Mouse (Mus musculus): Measurements from ENCODE around the gene Slc6a8. TPM values are rescaled to one million over a fixed set of nuclear protein-coding genes. Genes with fewer than 3 reads are reported as not detected.

Gene Slc6a8
- total and polyA plus RNA-seq, 3 experiments, result 2.1 to 9.9 (median 4.1) TPM

- TF ChIP-seq GATA2 (IDR thresholded peaks at IDR 0.05; ENCODE audit: borderline replicate concordance, low read depth, low read length) (no peak), POLR2AphosphoS5 (IDR thresholded peaks at IDR 0.05; ENCODE audit: insufficient replicate concordance, low read depth, low read length) (no peak), CTCF (IDR thresholded peaks at IDR 0.05; ENCODE audit: low read depth, low read length) (peak; percentile 25), TAL1 (conservative IDR thresholded peaks at IDR 0.05; ENCODE audit: low read depth, low read length) (no peak), GATA1 (IDR thresholded peaks at IDR 0.05; ENCODE audit: borderline replicate concordance, low read length) (no peak)
- DNase-seq (ENCODE audit: low spot score) (no peak), ATAC-seq (ENCODE audit: extremely low read depth, insufficient number of reproducible peaks, low FRiP score, poor library complexity, severe bottlenecking) (no peak)
- Histone ChIP-seq H3K36me3 (replicated peaks) (peaks cover 92% of the 10 kb centered on the region), H3K4me1 (ENCODE audit: insufficient read depth, low read depth, low read length) (no peaks in the 10 kb centered on the region), H3K4me3 (ENCODE audit: low read depth, low read length) (no peak overlapping the region), H3K9me3 (replicated peaks) (no peaks in the 10 kb centered on the region), H3K27me3 (ENCODE audit: insufficient read depth, low read length) (no peaks in the 10 kb centered on the region)
Observed at GRCm38 (mm10) chrX:73690917-73691629, 18.1 kb downstream of the Slc6a8 start.

- TF ChIP-seq GATA2 (IDR thresholded peaks at IDR 0.05; ENCODE audit: borderline replicate concordance, low read depth, low read length), result no peak
- TF ChIP-seq POLR2AphosphoS5 (IDR thresholded peaks at IDR 0.05; ENCODE audit: insufficient replicate concordance, low read depth, low read length), result no peak
- no peak for TF ChIP-seq CTCF (IDR thresholded peaks at IDR 0.05; ENCODE audit: low read depth, low read length)
- no peak for TF ChIP-seq GATA1 (IDR thresholded peaks at IDR 0.05; ENCODE audit: borderline replicate concordance, low read length)
- TF ChIP-seq TAL1 (conservative IDR thresholded peaks at IDR 0.05; ENCODE audit: low read depth, low read length), result no peak
- no peaks in the 10 kb centered on the region for H3K27me3 ChIP-seq (ENCODE audit: insufficient read depth, low read length)
- H3K4me1 ChIP-seq (ENCODE audit: insufficient read depth, low read depth, low read length), result no peaks in the 10 kb centered on the region
- H3K4me3 ChIP-seq (ENCODE audit: low read depth, low read length), result no peak overlapping the region
- no peaks in the 10 kb centered on the region for H3K9me3 ChIP-seq (replicated peaks)
- ATAC-seq (ENCODE audit: extremely low read depth, insufficient number of reproducible peaks, low FRiP score, poor library complexity, severe bottlenecking), result no peak
- no peak for DNase-seq (ENCODE audit: low spot score)
- H3K36me3 ChIP-seq (replicated peaks), result peaks cover 61% of the 10 kb centered on the region
Observed at GRCm38 (mm10) chrX:73700472-73700871, 27.5 kb downstream of the Slc6a8 start.

DNA sequence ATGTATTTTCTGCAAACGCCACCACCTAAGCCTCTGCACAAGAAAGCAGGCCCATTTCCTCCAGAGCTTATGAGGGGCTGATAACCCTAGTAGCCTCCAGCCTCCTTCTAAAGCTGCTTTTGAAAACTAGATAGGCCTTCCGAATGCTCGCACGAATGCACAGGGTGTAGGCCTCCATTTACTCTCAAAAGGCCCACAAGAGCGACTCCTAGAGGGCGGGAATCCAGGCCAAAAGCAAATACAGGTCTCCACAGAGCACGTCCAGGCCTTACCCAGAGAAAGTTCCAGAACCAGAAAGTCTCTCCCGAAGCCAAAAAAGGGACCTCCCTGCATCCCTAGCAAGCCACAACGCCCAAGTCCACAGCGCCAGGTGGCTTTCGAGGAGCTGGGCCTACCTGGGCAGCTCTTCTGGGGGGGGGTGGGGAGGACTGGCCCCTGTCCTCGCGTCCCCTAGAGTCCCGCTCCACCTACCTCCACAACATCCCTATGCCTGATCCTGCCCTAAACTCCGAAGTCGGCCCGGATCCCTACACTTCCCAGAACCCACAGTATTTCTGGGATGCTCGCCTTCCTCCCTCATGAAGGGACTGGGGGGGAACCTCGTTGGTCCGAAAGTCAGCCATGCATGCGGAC lies 42.6 kb downstream of the Slc6a8 start:
- Histone ChIP-seq H3K4me1 (ENCODE audit: insufficient read depth, low read depth, low read length) (peaks cover 33% of the 10 kb centered on the region), H3K9me3 (replicated peaks) (no peaks in the 10 kb centered on the region), H3K4me3 (ENCODE audit: low read depth, low read length) (peak overlapping the region; percentile 76), H3K27me3 (ENCODE audit: insufficient read depth, low read length) (no peaks in the 10 kb centered on the region), H3K36me3 (replicated peaks) (peaks cover 38% of the 10 kb centered on the region)
- no peak for TF ChIP-seq GATA1 (IDR thresholded peaks at IDR 0.05; ENCODE audit: borderline replicate concordance, low read length)
- TF ChIP-seq GATA2 (IDR thresholded peaks at IDR 0.05; ENCODE audit: borderline replicate concordance, low read depth, low read length), result no peak
- TF ChIP-seq CTCF (IDR thresholded peaks at IDR 0.05; ENCODE audit: low read depth, low read length), result no peak
- TF ChIP-seq POLR2AphosphoS5 (IDR thresholded peaks at IDR 0.05; ENCODE audit: insufficient replicate concordance, low read depth, low read length), result no peak
- no peak for TF ChIP-seq TAL1 (conservative IDR thresholded peaks at IDR 0.05; ENCODE audit: low read depth, low read length)
- ATAC-seq (ENCODE audit: extremely low read depth, insufficient number of reproducible peaks, low FRiP score, poor library complexity, severe bottlenecking) (no peak), DNase-seq (ENCODE audit: low spot score) (peak; percentile 4)

DNA sequence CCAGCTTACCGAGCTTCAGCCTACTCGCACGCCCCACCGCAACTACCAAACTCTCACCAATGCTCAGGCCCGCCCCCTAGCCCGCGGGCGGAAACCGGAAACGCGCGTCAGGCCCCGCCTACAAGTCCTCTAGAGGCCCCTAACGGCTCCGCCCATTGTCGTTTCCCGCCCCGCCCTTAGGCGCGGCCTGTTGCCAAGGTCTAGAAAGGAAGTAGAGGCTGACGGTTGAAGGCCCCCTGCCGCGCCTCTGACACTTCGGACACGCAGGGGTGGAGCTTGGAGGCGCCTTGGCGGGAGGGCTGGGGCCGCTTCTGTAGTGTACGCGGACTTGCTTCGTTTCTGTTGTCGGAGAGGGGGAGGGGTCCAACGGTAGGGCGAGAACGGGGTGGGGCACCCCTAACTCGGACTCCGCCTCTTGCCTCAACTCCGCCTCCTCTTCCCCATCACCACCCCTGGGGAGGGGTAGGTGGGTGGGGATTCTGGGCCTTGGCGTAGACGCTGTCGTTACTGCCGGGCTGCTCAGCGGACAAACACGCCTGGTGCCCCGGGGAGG lies 43.2 kb downstream of the Slc6a8 start, which contains the start of the genes Bcap31 and Abcd1:
Bcap31 (minus strand) TSS at position 67 of the 553 bp plus-strand sequence.
Abcd1 (plus strand) TSS at position 489 of the 553 bp plus-strand sequence.
- ATAC-seq (ENCODE audit: extremely low read depth, insufficient number of reproducible peaks, low FRiP score, poor library complexity, severe bottlenecking) (peak; percentile 91), DNase-seq (ENCODE audit: low spot score) (peak; percentile 73)
- Histone ChIP-seq H3K4me3 (ENCODE audit: low read depth, low read length) (peak within 1 kb of the TSS; percentile 76), H3K4me1 (ENCODE audit: insufficient read depth, low read depth, low read length) (peaks cover 37% of the 10 kb centered on the region), H3K9me3 (replicated peaks) (no peaks in the 10 kb centered on the region), H3K27me3 (ENCODE audit: insufficient read depth, low read length) (no peaks in the 10 kb centered on the region), H3K36me3 (replicated peaks) (peaks cover 38% of the 10 kb centered on the region)
- TF ChIP-seq POLR2AphosphoS5 (IDR thresholded peaks at IDR 0.05; ENCODE audit: insufficient replicate concordance, low read depth, low read length) (no peak), GATA1 (IDR thresholded peaks at IDR 0.05; ENCODE audit: borderline replicate concordance, low read length) (no peak), TAL1 (conservative IDR thresholded peaks at IDR 0.05; ENCODE audit: low read depth, low read length) (no peak), CTCF (IDR thresholded peaks at IDR 0.05; ENCODE audit: low read depth, low read length) (no peak), GATA2 (IDR thresholded peaks at IDR 0.05; ENCODE audit: borderline replicate concordance, low read depth, low read length) (no peak)

DNA sequence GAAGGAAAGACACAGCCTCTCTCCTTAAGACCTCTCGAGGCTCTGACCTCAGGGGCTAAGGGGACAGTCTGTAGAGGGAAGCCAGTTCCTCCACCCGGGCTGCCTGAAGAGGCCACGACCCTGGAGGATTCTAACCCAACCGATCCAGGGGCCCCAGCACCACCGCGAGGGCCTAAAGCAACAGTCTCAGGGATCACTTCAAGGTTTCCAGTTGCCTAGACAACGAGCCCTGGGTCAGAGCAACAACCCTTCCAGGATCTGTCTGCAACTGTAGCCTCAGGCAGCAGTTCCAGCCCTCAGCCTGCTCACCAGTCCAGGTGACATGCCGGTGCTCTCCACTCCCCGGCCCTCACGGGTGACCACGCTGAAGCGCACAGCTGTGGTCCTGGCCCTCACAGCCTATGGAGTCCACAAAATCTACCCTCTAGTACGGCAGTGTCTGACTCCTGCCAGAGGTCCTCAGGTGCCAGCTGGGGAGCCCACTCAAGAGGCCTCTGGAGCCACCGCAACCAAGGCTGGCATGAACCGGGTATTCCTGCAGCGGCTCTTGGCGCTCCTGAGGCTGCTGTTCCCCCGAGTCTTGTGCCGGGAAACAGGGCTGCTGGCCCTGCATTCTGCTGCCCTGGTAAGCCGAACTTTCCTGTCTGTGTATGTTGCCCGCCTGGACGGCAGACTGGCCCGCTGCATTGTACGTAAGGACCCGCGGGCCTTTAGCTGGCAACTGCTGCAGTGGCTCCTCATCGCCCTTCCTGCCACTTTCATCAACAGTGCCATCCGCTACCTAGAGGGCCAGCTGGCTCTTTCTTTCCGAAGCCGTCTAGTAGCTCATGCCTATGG lies 44.0 kb downstream of the Slc6a8 start:
- Histone ChIP-seq H3K9me3 (replicated peaks) (no peaks in the 10 kb centered on the region), H3K36me3 (replicated peaks) (peaks cover 40% of the 10 kb centered on the region), H3K4me3 (ENCODE audit: low read depth, low read length) (peak overlapping the region; percentile 76), H3K27me3 (ENCODE audit: insufficient read depth, low read length) (no peaks in the 10 kb centered on the region), H3K4me1 (ENCODE audit: insufficient read depth, low read depth, low read length) (peaks cover 37% of the 10 kb centered on the region)
- no peak for TF ChIP-seq TAL1 (conservative IDR thresholded peaks at IDR 0.05; ENCODE audit: low read depth, low read length)
- no peak for TF ChIP-seq GATA1 (IDR thresholded peaks at IDR 0.05; ENCODE audit: borderline replicate concordance, low read length)
- TF ChIP-seq GATA2 (IDR thresholded peaks at IDR 0.05; ENCODE audit: borderline replicate concordance, low read depth, low read length), result no peak
- TF ChIP-seq CTCF (IDR thresholded peaks at IDR 0.05; ENCODE audit: low read depth, low read length), result no peak
- no peak for TF ChIP-seq POLR2AphosphoS5 (IDR thresholded peaks at IDR 0.05; ENCODE audit: insufficient replicate concordance, low read depth, low read length)
- ATAC-seq (ENCODE audit: extremely low read depth, insufficient number of reproducible peaks, low FRiP score, poor library complexity, severe bottlenecking) (0 out of 2 replicates have a peak, but pooled peaks have one; percentile 2), DNase-seq (ENCODE audit: low spot score) (peak; percentile 2)
